Mouse (Mus musculus) thymus, postnatal 14 days (tissue): ENCODE data around the gene 4930435E12Rik.

Experiments used
- DNase-seq: peaks from one replicate; pipeline ENCODE4 v3.0.0; 2021

Gene 4930435E12Rik

GRCm38 (mm10) chr16:38768386-38768785, 60.2 kb downstream of the 4930435E12Rik start:
- no peak for DNase-seq

GRCm38 (mm10) chr16:38767761-38768160, 60.8 kb downstream of the 4930435E12Rik start:
- no peak for DNase-seq

GRCm38 (mm10) chr16:38766671-38767070, 61.9 kb downstream of the 4930435E12Rik start:
- no peak for DNase-seq

GRCm38 (mm10) chr16:38763508-38763907, 65.0 kb downstream of the 4930435E12Rik start:
- no peak for DNase-seq

DNA sequence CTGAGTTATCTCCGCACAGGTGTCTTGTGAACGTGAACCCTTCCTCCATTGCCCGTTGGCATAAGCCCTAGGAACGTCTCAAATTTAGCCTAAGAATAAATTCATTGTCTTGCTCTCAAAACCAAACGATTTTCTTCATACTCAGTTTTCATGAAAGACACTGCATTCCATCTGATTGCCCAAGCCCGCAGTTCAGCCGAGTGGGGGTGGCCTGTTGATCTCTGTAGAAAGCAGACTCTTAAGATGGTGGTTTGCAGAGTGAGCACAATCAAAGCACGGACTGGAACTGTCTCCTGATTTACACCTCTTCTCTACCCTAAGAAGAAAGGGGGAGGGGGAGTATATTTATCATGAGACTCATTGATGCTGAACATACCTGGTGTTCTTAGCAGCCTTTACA, 66.1 kb downstream of the 4930435E12Rik start:
- no peak for DNase-seq
